Mouse (Mus musculus) bone marrow macrophage, adult 2 months (primary cell): ENCODE measurements around the gene Kctd11. TPM values are rescaled to one million over a fixed set of nuclear protein-coding genes. Genes with fewer than 3 reads are reported as not detected.

ENCODE experiments used
- H3K27ac ChIP-seq: 2 replicates; pipeline ENCODE4 v1.5.1; 2012; ENCODE audit warnings: low read depth, low read length; ENCODE audit not compliant: insufficient read depth
- H3K4me1 ChIP-seq: 2 replicates; pipeline ENCODE4 v1.6.1; 2012; ENCODE audit warnings: low read length; ENCODE audit not compliant: control insufficient read depth, insufficient read depth
- H3K4me3 ChIP-seq: 2 replicates; pipeline ENCODE4 v1.5.1; 2012; ENCODE audit warnings: mild to moderate bottlenecking, low read length, moderate library complexity; ENCODE audit not compliant: insufficient read depth
- CTCF ChIP-seq: IDR thresholded peaks from 2 replicates; pipeline ENCODE4 v1.5.1; 2012; ENCODE audit warnings: low read depth, mild to moderate bottlenecking, low read length, moderate library complexity
- POLR2A ChIP-seq: IDR thresholded peaks from 2 replicates; pipeline ENCODE4 v1.6.1; 2012; ENCODE audit warnings: mild to moderate bottlenecking, low read depth, low read length, borderline replicate concordance
- polyA plus RNA-seq: library from polyadenylated mRNA; stranded (reverse); fragments of >200 nt; gene quantifications from 2 replicates; pipeline ENCODE4 v1.2.4, GENCODE M21; 2012; ENCODE audit not compliant: missing spikeins, insufficient read depth, insufficient read length

The Kctd11 gene
- polyA plus RNA-seq, 1 experiment: 7.1 TPM

DNA sequence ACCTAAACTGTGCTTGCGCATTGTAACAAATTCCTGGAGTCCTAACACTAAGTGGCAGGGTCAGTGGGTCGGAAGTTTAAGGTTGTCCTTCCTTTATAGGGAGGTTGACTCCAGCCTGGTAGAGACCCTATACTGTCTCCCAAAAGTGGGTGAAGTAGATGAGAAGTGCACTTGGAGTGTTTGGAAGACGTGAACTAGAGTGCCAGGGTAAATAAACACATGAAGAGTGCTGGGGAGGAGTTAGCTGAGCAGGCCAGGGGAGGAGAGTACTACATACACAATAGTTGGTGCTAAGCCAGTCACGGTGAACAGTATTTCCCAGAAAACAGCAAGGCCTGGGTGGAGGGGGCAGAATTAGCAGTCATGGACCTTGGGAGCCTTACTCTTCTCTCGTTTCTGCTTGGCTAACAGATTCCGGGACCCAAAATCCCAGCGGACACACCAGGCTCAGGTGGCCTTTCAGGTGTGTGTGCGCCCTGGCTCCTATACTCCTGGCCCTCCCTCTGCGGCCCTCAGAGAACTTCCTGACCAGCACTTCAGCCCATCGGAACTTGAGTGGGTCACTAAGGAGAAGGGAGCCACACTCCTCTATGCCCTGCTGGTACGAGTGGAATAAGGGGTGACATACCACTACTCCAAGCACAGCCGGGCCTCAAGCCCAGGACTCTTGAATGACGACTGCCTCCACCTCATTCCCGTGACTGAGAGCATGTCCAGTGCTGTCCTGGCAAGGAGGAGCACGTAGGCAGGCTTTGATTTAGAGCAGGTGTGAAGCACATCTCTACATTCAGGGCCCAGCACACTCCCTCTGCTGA lies 31.7 kb upstream of the Kctd11 start:
- Histone ChIP-seq H3K4me1 (peaks cover 16% of the 10 kb centered on the region), H3K27ac (no peak overlapping the region; the same call in 1 of the 2 replicates), H3K4me3 (peak overlapping the region; percentile 69)
- TF ChIP-seq CTCF (no peak), POLR2A (no peak)

DNA sequence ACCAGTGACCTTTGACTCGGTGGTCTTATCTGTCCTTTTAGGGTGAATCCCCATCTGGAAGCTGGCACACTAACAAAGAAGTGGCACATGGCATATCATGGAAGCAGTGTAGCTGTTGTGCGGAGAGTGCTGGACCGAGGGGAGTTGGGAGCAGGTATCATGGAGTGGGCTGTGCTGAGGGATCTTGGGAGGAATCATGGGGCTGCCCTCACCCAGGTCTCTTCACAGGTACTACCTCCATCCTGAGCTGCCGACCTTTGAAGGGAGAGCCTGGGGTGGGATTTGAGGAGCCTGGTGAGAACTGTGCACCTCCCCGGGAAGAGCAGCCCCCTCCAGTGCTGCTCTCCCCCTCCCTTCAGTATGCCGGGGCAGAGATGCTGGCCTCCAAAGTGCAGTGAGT lies 30.5 kb upstream of the Kctd11 start:
- peaks cover 11% of the 10 kb centered on the region for H3K4me1 ChIP-seq
- no peak overlapping the region for H3K4me3 ChIP-seq
- no peak overlapping the region for H3K27ac ChIP-seq
- TF ChIP-seq CTCF (no peak), POLR2A (no peak)

GRCm38 (mm10) chr11:69910781-69911560 lies 29.8 kb upstream of the Kctd11 start:
- no peak overlapping the region for H3K4me3 ChIP-seq
- peaks cover 6% of the 10 kb centered on the region for H3K4me1 ChIP-seq
- H3K27ac ChIP-seq: no peak overlapping the region
- TF ChIP-seq POLR2A (no peak), CTCF (no peak)

GRCm38 (mm10) chr11:69910177-69910576 lies 29.0 kb upstream of the Kctd11 start:
- TF ChIP-seq POLR2A (no peak), CTCF (no peak)
- Histone ChIP-seq H3K27ac (no peak overlapping the region), H3K4me1 (peaks cover 3% of the 10 kb centered on the region; the same call in 1 of the 2 replicates), H3K4me3 (no peak overlapping the region)

DNA sequence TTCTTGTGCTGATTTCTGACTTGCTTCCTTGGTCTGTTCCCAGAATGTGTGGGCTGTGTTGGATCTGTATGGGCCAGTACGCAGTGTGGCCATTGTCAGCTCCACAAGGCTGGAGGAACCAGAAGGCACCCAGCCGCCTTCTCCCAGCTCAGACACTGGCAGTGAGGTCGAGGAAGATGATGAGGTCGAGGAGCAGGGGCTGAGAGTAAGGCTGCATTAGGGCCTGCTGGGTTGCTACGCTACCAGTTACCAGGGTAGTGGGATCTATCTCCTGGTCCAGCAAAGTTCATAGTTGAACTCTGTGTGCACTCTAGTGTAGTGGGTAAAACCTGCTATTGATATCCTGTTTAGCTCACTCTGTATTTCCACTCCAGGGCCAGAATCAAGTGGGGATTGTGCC lies 28.0 kb upstream of the Kctd11 start:
- TF ChIP-seq CTCF (no peak), POLR2A (no peak)
- Histone ChIP-seq H3K4me3 (no peak overlapping the region), H3K4me1 (peaks cover 3% of the 10 kb centered on the region; the same call in 1 of the 2 replicates), H3K27ac (no peak overlapping the region)

GRCm38 (mm10) chr11:69908645-69909044 lies 27.4 kb upstream of the Kctd11 start:
- Histone ChIP-seq H3K4me1 (peaks cover 3% of the 10 kb centered on the region; the same call in 1 of the 2 replicates), H3K27ac (no peak overlapping the region), H3K4me3 (no peak overlapping the region)
- no peak for TF ChIP-seq CTCF
- TF ChIP-seq POLR2A: no peak

DNA sequence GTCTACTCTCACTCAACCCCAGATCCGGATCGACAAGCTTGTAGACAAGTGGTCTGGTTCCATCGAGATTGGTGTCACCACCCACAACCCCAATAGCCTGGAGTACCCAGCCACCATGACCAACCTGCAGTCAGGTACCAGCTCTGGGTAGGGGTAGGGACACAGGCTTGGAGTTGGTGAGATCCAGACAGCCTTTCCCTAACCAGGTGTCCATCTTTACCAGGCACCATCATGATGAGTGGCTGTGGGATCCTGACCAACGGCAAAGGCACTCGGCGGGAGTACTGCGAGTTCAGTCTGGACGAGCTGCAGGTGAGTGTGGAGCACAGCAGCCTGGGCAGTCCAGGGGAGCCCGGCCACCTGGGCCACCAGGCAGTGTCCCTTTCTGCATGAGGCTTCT lies 23.1 kb upstream of the Kctd11 start:
- Histone ChIP-seq H3K4me1 (peaks cover 4% of the 10 kb centered on the region; the same call in 1 of the 2 replicates), H3K4me3 (no peak overlapping the region), H3K27ac (no peak overlapping the region)
- TF ChIP-seq CTCF: no peak
- TF ChIP-seq POLR2A: no peak

DNA sequence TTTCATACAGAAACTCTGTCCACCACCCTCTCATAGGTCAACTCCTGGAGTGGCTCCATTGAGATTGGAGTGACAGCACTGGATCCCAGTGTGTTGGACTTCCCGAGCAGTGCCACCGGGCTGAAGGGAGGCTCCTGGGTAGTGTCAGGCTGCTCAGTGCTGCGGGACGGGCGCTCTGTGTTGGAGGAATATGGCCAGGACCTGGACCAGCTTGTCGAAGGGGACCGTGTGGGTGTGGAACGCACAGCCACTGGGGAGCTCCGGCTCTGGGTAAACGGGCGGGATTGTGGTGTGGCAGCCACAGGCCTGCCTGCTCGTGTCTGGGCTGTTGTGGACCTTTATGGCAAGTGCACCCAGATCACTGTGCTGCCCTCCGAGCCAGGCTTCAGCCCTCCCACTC lies 21.8 kb upstream of the Kctd11 start:
- H3K4me1 ChIP-seq: peaks cover 4% of the 10 kb centered on the region; the same call in 1 of the 2 replicates
- H3K4me3 ChIP-seq: peak overlapping the region; percentile 72
- H3K27ac ChIP-seq: no peak overlapping the region
- TF ChIP-seq POLR2A (no peak), CTCF (no peak)

DNA sequence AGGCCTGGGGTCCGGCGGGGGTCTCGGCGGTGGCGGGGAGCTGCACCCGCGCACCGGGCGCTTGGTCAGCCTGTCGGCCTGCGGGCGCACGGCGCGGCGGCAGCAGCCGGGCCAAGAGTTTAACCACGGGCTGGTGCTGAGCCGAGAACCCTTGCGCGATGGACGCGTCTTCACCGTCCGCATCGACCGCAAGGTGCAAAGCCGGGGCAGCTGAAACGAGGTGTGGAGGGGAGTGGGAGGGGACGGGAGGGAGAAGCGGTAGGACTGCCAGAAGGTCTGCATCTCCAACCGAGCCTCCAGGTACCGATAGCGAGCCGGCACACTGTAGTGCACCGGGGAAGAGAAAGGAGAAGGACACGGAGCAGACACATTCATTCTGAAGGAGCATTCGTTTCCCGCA lies 20.8 kb upstream of the Kctd11 start:
- TF ChIP-seq POLR2A (no peak), CTCF (no peak)
- Histone ChIP-seq H3K27ac (no peak overlapping the region), H3K4me3 (peak overlapping the region; percentile 72), H3K4me1 (peaks cover 4% of the 10 kb centered on the region; the same call in 1 of the 2 replicates)
